ENCODE assay signal across 11 mouse cellular contexts in the genomic region with DNA sequence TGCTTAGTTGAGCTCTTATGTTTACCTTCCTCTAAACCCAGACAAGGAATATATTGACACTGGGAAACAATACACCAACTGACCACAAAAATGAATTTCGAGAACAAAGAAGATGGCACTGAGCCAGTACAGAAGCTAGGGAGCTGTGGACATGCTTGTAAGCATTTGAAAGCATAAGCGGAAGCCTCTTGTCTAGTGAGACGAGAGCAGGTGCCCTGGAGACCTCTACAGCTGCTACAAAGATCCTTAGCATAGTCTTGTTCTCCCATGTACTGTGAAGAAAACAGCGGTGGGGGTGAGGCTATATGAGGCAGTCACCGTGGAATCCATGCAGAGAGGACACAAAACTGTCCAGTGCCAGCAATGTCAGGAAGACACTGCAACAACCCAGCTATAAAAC. TPM values are rescaled to one million over a fixed set of nuclear protein-coding genes. Genes with fewer than 3 reads are reported as not detected.
DNase-seq lines count a peak whose midpoint lies in the region; ATAC-seq and TF ChIP-seq lines count a peak whose summit lies in the region.
"Had no signal": no experiment of that assay in that cellular context is flagged by ENCODE, and none has a peak within 500 bp of the region (broad histone marks: within the 10 kb centered on the region; RNA-seq: fewer than 3 reads in every experiment).

No protein-coding gene starts in this region.

- H3K36me3 ChIP-seq in heart, embryonic 16.5 days (ENCODE audit: control insufficient read depth, insufficient read depth): peaks cover 45% of the 10 kb centered on the region
- H3K36me3 ChIP-seq in heart, embryonic 11.5 days (ENCODE audit: control insufficient read depth, insufficient read depth, low read length): peaks cover 36% of the 10 kb centered on the region
- peaks cover 67% of the 10 kb centered on the region for H3K36me3 ChIP-seq in lung, embryonic 15.5 days
- H3K36me3 ChIP-seq in hindbrain, postnatal 0 days (ENCODE audit: insufficient read depth, low read length): peaks cover 35% of the 10 kb centered on the region

- peaks cover 17% of the 10 kb centered on the region for H3K4me1 ChIP-seq in heart, embryonic 16.5 days (ENCODE audit: control insufficient read depth, insufficient read depth, low read length)
- no peaks in the 10 kb centered on the region for H3K4me1 ChIP-seq in heart, embryonic 11.5 days (ENCODE audit: control insufficient read depth, insufficient read depth, low read length)
- H3K4me1 ChIP-seq in lung, embryonic 15.5 days: peaks cover 8% of the 10 kb centered on the region
- no peaks in the 10 kb centered on the region for H3K4me1 ChIP-seq in hindbrain, postnatal 0 days (ENCODE audit: insufficient read depth, low read length)

- no peak overlapping the region for H3K4me2 ChIP-seq in heart, embryonic 16.5 days (ENCODE audit: low read depth, low read length)
- H3K4me2 ChIP-seq in heart, embryonic 11.5 days: no peak overlapping the region
- no peak overlapping the region for H3K4me2 ChIP-seq in lung, embryonic 15.5 days
- no peak overlapping the region for H3K4me2 ChIP-seq in hindbrain, postnatal 0 days (ENCODE audit: low read depth, low read length)
- H3K4me2 ChIP-seq: limb, embryonic 13.5 days had no signal

- TF ChIP-seq CTCF in hindbrain, postnatal 0 days (IDR thresholded peaks at IDR 0.05; ENCODE audit: low read depth): no peak

- H3K9me3 ChIP-seq in heart, embryonic 16.5 days (replicated peaks; ENCODE audit: control insufficient read depth, low read length): no peaks in the 10 kb centered on the region
- no peaks in the 10 kb centered on the region for H3K9me3 ChIP-seq in heart, embryonic 11.5 days (replicated peaks; ENCODE audit: control insufficient read depth, low read length)
- no peaks in the 10 kb centered on the region for H3K9me3 ChIP-seq in lung, embryonic 15.5 days
- no peaks in the 10 kb centered on the region for H3K9me3 ChIP-seq in hindbrain, postnatal 0 days (ENCODE audit: low read length)
- H3K9me3 ChIP-seq: limb, embryonic 13.5 days had no signal

- no peak for DNase-seq in lung, postnatal 25 days (ENCODE audit: low spot score)
- peak; percentile 20 for DNase-seq in adipocyte (ENCODE audit: low spot score)
- DNase-seq in hindbrain, postnatal 0 days (ENCODE audit: low spot score): peak; percentile 40
- DNase-seq in frontal cortex, adult 2 months (ENCODE audit: extremely low spot score in 1 of 2, low spot score in 1 of 2): no peak
- DNase-seq in thymus, postnatal 0 days (ENCODE audit: low spot score): no peak
- DNase-seq: gastrocnemius, postnatal 10 days; thymus, postnatal 4 days had no signal

- ATAC-seq in heart, embryonic 16.5 days (replicated peaks; ENCODE audit: extremely low read depth, insufficient read depth, low FRiP score): no peak
- ATAC-seq in heart, embryonic 11.5 days (replicated peaks; ENCODE audit: insufficient number of reproducible peaks, low FRiP score, low TSS enrichment): no peak
- no peak for ATAC-seq in lung, embryonic 15.5 days (ENCODE audit: borderline replicate concordance, extremely low read depth, low FRiP score, low TSS enrichment)
- no peak for ATAC-seq in hindbrain, postnatal 0 days

- WGBS in heart, embryonic 16.5 days: 61% methylated on average over 5 of the region's 5 CpGs
- WGBS in heart, embryonic 11.5 days (ENCODE audit: insufficient replicate concordance): 86% methylated on average over 5 of the region's 5 CpGs
- WGBS in lung, embryonic 15.5 days: 55% methylated on average over 5 of the region's 5 CpGs
- WGBS in hindbrain, postnatal 0 days: 18% methylated on average over 5 of the region's 5 CpGs

- H3K4me3 ChIP-seq in heart, embryonic 16.5 days (ENCODE audit: low read length): no peak overlapping the region
- no peak overlapping the region for H3K4me3 ChIP-seq in heart, embryonic 11.5 days (ENCODE audit: low read depth, low read length)
- H3K4me3 ChIP-seq in lung, embryonic 15.5 days: no peak overlapping the region
- H3K4me3 ChIP-seq in hindbrain, postnatal 0 days (ENCODE audit: low read length): no peak overlapping the region
- H3K4me3 ChIP-seq: limb, embryonic 13.5 days had no signal

- no peak overlapping the region for H3K9ac ChIP-seq in heart, embryonic 16.5 days (ENCODE audit: low read length)
- no peak overlapping the region for H3K9ac ChIP-seq in heart, embryonic 11.5 days (ENCODE audit: low read depth, low read length)
- no peak overlapping the region for H3K9ac ChIP-seq in lung, embryonic 15.5 days
- no peak overlapping the region for H3K9ac ChIP-seq in hindbrain, postnatal 0 days (replicated peaks; ENCODE audit: low read length)
- H3K9ac ChIP-seq: limb, embryonic 13.5 days had no signal

- H3K27me3 ChIP-seq in heart, embryonic 16.5 days (ENCODE audit: control insufficient read depth, insufficient read depth, low read length): no peaks in the 10 kb centered on the region
- no peaks in the 10 kb centered on the region for H3K27me3 ChIP-seq in heart, embryonic 11.5 days (ENCODE audit: control insufficient read depth, insufficient read depth, low read length)
- H3K27me3 ChIP-seq in lung, embryonic 15.5 days: no peaks in the 10 kb centered on the region
- H3K27me3 ChIP-seq in hindbrain, postnatal 0 days (ENCODE audit: insufficient read depth, low read length): no peaks in the 10 kb centered on the region
- H3K27me3 ChIP-seq: limb, embryonic 13.5 days had no signal

- H3K27ac ChIP-seq in heart, embryonic 16.5 days (ENCODE audit: low read length): peak overlapping the region; percentile 23; the same call in 1 of the 2 replicates
- H3K27ac ChIP-seq in heart, embryonic 11.5 days (ENCODE audit: low read depth, low read length): no peak overlapping the region
- H3K27ac ChIP-seq in lung, embryonic 15.5 days: peak overlapping the region; percentile 3; the same call in 1 of the 2 replicates
- no peak overlapping the region for H3K27ac ChIP-seq in hindbrain, postnatal 0 days
- H3K27ac ChIP-seq: limb, embryonic 13.5 days had no signal

RNA-seq across cellular contexts. Expression of a gene that starts 4.5 kb away (rescaled TPM):
- polyA plus RNA-seq in heart, embryonic 16.5 days (2015; fragmentation: Nextera tagmentation; extraction: Ambion mirVana): 86.1 and 87.5 TPM in 2 replicates
- 61.3 and 61.8 TPM in 2 replicates for polyA plus RNA-seq in heart, embryonic 11.5 days (2014; fragmentation: Nextera tagmentation; extraction: Ambion mirVana)
- 6.8 and 8.2 TPM in 2 replicates for polyA plus RNA-seq in lung, embryonic 15.5 days (2015; fragmentation: Nextera tagmentation; extraction: Ambion mirVana)
- 0.26 and 0.54 TPM in 2 replicates for total RNA-seq in hindbrain, postnatal 0 days (2014; rRNA removed)
- polyA plus RNA-seq in hindbrain, postnatal 0 days (2015; fragmentation: Nextera tagmentation; extraction: Ambion mirVana): 0.63 and 0.76 TPM in 2 replicates
- polyA plus RNA-seq in frontal cortex, adult 2 months (2012; rRNA removed): 0.69 and 0.70 TPM in 2 replicates
- 1.3 and 1.8 TPM in 2 replicates for polyA plus RNA-seq in thymus, postnatal 0 days (2015; fragmentation: Nextera tagmentation; extraction: Ambion mirVana)

Comparison
In these comparisons a context has a peak if more than half of its experiments do, and no peak if none do; other contexts are left out.
1. H3K27ac ChIP-seq: peak in heart, embryonic 16.5 days (single experiment) and lung, embryonic 15.5 days (single experiment); none in heart, embryonic 11.5 days (single experiment) and hindbrain, postnatal 0 days (single experiment).
2. DNase-seq: peak in adipocyte (single experiment) and hindbrain, postnatal 0 days (single experiment); none in lung, postnatal 25 days (single experiment), frontal cortex, adult 2 months (0 of 2) and thymus, postnatal 0 days (single experiment).